Mouse (Mus musculus): ENCODE results near the gene Pced1a.

The Pced1a gene

GRCm38 (mm10) chr2:130424126-130424853, at the start of gene Pced1a, which contains the start of gene Vps16:
Pced1a (minus strand) TSS chr2:130424701.
Vps16 (plus strand) TSS chr2:130424339.
- DNase-seq: peak; percentile 90 to 91

- no peak for DNase-seq
These were observed 48.5 kb upstream of the Pced1a start for GRCm38 (mm10) chr2:130472908-130473510.

- DNase-seq: no peak
These were observed 45.4 kb upstream of the Pced1a start for GRCm38 (mm10) chr2:130469935-130470334.

- DNase-seq: no peak
These were observed 44.9 kb upstream of the Pced1a start for GRCm38 (mm10) chr2:130469366-130469765.

- DNase-seq: no peak
These were observed 41.9 kb upstream of the Pced1a start for GRCm38 (mm10) chr2:130466438-130466837.

GRCm38 (mm10) chr2:130461287-130462071, 37.0 kb upstream of the Pced1a start:
- no peak for DNase-seq

GRCm38 (mm10) chr2:130459576-130459975, 35.1 kb upstream of the Pced1a start:
- DNase-seq: no peak

GRCm38 (mm10) chr2:130457871-130458270, 33.4 kb upstream of the Pced1a start:
- DNase-seq: no peak

- no peak for DNase-seq
These were observed 30.4 kb upstream of the Pced1a start for GRCm38 (mm10) chr2:130454748-130455370.

GRCm38 (mm10) chr2:130453421-130453820, 28.9 kb upstream of the Pced1a start:
- no peak for DNase-seq

- DNase-seq: no peak
These were observed 27.8 kb upstream of the Pced1a start for GRCm38 (mm10) chr2:130452266-130452665.

- no peak for DNase-seq
These were observed 27.2 kb upstream of the Pced1a start for GRCm38 (mm10) chr2:130451727-130452090.

- no peak for DNase-seq
These were observed 26.7 kb upstream of the Pced1a start for GRCm38 (mm10) chr2:130451086-130451726.

- DNase-seq: peak in 1 of 2 experiments; percentile 80
These were observed 25.9 kb upstream of the Pced1a start for GRCm38 (mm10) chr2:130450434-130450796.

- DNase-seq: peak; percentile 92 to 93
These were observed 25.4 kb upstream of the Pced1a start, which contains the start of gene Ptpra for GRCm38 (mm10) chr2:130449794-130450433. Ptpra (plus strand) TSS chr2:130450278.

- no peak for DNase-seq
These were observed 24.7 kb upstream of the Pced1a start for GRCm38 (mm10) chr2:130449021-130449793.

GRCm38 (mm10) chr2:130448449-130448848, 23.9 kb upstream of the Pced1a start:
- no peak for DNase-seq

- DNase-seq: no peak
These were observed 17.7 kb upstream of the Pced1a start for GRCm38 (mm10) chr2:130442162-130442561.

- DNase-seq: no peak
These were observed 15.5 kb upstream of the Pced1a start for GRCm38 (mm10) chr2:130439840-130440480.

- DNase-seq: no peak
These were observed 14.4 kb upstream of the Pced1a start for GRCm38 (mm10) chr2:130438861-130439260.

- no peak for DNase-seq
These were observed 12.3 kb upstream of the Pced1a start for GRCm38 (mm10) chr2:130436769-130437168.
